Mouse (Mus musculus) kidney, adult 2 months (tissue): ENCODE results near the gene Lct.

Source experiments
- CTCF ChIP-seq: fragments of 200-500 bp; conservative IDR thresholded peaks from 2 replicates; pipeline ENCODE4 v1.5.1; 2011; ENCODE audit warnings: low read depth, mild to moderate bottlenecking, control low read depth, low read length, moderate library complexity, mixed read lengths; ENCODE audit not compliant: insufficient read depth, insufficient read length
- POLR2A ChIP-seq: fragments of 200-500 bp; IDR thresholded peaks from one replicate; pipeline ENCODE4 v1.6.1; 2011; ENCODE audit warnings: low read depth, low read length, control low read depth

- no peak for TF ChIP-seq CTCF
- TF ChIP-seq POLR2A = no peak
These were observed 29.3 kb upstream of the Lct start for GRCm38 (mm10) chr1:128357452-128357851.
